Comparison of ENCODE assay signal across 13 mouse cellular contexts in the genomic region with DNA sequence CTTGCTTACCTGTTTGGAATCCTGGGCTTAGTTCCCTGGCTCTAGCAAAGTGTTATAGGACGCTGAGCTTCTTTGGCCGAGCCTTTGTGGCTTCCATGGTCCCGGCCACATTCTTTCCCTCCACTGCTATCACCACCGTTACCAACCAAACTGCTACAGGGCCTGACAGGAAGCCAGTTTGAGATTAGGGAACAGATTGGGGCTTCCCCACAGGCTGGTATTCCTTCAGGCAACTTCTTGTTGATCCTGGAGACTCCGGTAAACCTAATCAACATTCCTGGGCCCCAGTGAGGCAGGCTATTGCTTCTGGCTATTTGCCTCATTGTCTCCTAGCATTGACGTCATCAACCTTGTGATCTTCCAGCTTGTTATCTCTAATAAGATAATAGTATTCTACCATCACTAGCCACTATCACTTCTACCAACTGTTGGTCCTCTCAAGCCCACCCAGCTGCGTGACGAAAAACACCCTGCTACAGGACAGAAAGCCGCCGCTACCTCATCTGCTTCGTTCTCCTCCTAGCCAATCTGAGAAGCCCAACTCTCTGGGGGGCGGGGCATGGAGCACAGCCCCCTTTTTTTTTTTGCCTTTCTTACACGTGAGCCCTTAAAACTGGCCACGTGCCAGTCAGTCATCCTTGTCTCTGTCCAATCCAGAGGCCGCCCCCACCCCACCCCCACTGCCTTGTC.
A peak's percentile ranks its signal among the peaks of the same experiment; 100 is the strongest.
DNase-seq lines count a peak whose midpoint lies in the region; ATAC-seq lines count a peak whose summit lies in the region.
"Had no signal": no experiment of that assay in that cellular context is flagged by ENCODE, and none has a peak within 500 bp of the region (broad histone marks: within the 10 kb centered on the region; RNA-seq: fewer than 3 reads in every experiment).

No protein-coding gene starts in this region.

- no peak for ATAC-seq in heart, embryonic 13.5 days (ENCODE audit: extremely low read depth, insufficient number of reproducible peaks, low FRiP score, low TSS enrichment)

- no peaks in the 10 kb centered on the region for H3K27me3 ChIP-seq in heart, embryonic 13.5 days (replicated peaks)
- H3K27me3 ChIP-seq: neural tube, embryonic 15.5 days had no signal

- peak overlapping the region; percentile 22 for H3K4me2 ChIP-seq in heart, embryonic 13.5 days
- H3K4me2 ChIP-seq: lung, embryonic 14.5 days; neural tube, embryonic 15.5 days had no signal

- DNase-seq in heart, postnatal 25 days (ENCODE audit: low spot score) = no peak
- peak; percentile 15 for DNase-seq in retina, postnatal 1 day
- DNase-seq in retina, embryonic 14.5 days (ENCODE audit: low spot score) = no peak
- peak; percentile 34 for DNase-seq in heart, postnatal 4 days
- DNase-seq in yolk sac, embryonic 10.5 days (ENCODE audit: low spot score) = peak; percentile 64
- no peak for DNase-seq in embryo, embryonic 10 days (ENCODE audit: low spot score)
- DNase-seq in lung, postnatal 36 days = no peak
- DNase-seq: adrenal gland, postnatal 10 days; cerebellum, adult 9-11 months; lung, embryonic 14.5 days; thymus, postnatal 14 days had no signal

- H3K4me3 ChIP-seq in heart, embryonic 13.5 days = no peak overlapping the region
- H3K4me3 ChIP-seq: neural tube, embryonic 15.5 days had no signal

- 35% methylated on average over 15 of the region's 15 CpGs for WGBS in heart, embryonic 13.5 days

- H3K9me3 ChIP-seq in heart, embryonic 13.5 days = no peaks in the 10 kb centered on the region
- H3K9me3 ChIP-seq: neural tube, embryonic 15.5 days had no signal

- H3K4me1 ChIP-seq in heart, embryonic 13.5 days = peaks cover 19% of the 10 kb centered on the region

- intact Hi-C loops in heart, postnatal 25 days (cut with DNase I) = no loop called here

- H3K27ac ChIP-seq in heart, embryonic 13.5 days (replicated peaks) = 0 out of 2 replicates have a peak overlapping the region, but pooled peaks have one; percentile 21
- H3K27ac ChIP-seq: neural tube, embryonic 15.5 days had no signal

- H3K9ac ChIP-seq in heart, embryonic 13.5 days = no peak overlapping the region
- H3K9ac ChIP-seq: lung, embryonic 14.5 days; neural tube, embryonic 15.5 days had no signal

- H3K36me3 ChIP-seq in heart, embryonic 13.5 days = no peaks in the 10 kb centered on the region
- H3K36me3 ChIP-seq: neural tube, embryonic 15.5 days had no signal

Comparison
In these comparisons a context has a peak if more than half of its experiments do, and no peak if none do; other contexts are left out.
1. DNase-seq: peak in retina, postnatal 1 day (single experiment), heart, postnatal 4 days (single experiment) and yolk sac, embryonic 10.5 days (single experiment); none in heart, postnatal 25 days (single experiment), retina, embryonic 14.5 days (single experiment), embryo, embryonic 10 days (single experiment) and lung, postnatal 36 days (single experiment).